Mouse (Mus musculus): ENCODE data around the gene Irf3. TPM values are rescaled to one million over a fixed set of nuclear protein-coding genes. Genes with fewer than 3 reads are reported as not detected.

Irf3 gene
- total RNA-seq, 1 experiment: 45.9 TPM

DNA sequence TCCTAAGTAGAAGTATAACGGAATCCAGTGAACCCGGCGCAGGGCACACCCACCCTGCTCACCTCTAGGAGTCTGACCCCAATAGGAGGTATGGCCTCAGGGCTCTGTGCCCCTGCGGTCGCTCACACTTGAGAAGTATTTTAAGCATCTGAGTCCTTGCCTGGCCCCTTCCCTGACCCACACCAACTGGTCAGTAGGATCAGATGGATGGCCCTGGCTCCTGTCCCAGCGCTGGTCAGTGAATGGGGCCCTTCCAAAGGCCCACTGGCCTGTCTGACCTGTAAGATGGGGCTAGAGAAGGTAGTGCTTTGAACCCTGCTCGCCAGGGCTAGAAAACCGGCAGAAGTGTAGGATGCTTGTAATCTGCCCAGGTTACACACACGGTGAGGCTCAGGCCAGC is 43.4 kb downstream of the Irf3 start:
- H3K9ac ChIP-seq (ENCODE audit: insufficient read depth, low read depth, low read length, poor library complexity, severe bottlenecking): no peak overlapping the region

DNA sequence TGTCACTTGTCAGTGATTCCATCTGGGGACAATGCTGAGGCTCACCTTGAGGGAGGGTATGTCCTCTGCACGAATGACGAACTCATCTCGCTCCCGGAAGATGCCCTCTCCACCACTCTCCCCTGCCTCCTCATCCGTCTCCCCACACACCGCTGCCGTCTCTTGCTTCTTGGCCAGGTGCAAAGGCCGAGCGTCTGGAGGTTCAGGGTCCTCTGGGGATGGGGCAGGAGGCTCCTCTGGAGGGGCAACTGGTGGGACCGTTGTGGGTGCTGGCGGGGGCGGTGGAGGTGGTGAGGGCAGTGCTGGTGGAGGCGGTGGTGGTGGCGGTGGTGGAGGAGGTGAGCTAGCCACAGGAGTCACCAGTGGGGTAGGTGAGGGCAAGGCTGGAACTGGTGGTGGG is 45.9 kb downstream of the Irf3 start:
- no peak overlapping the region for H3K27ac ChIP-seq (ENCODE audit: insufficient read depth, low read depth, low read length, poor library complexity, severe bottlenecking)
- DNase-seq (ENCODE audit: low read depth, low spot score): no peak
- H3K9ac ChIP-seq (ENCODE audit: insufficient read depth, low read depth, low read length, poor library complexity, severe bottlenecking): 0 out of 2 replicates have a peak overlapping the region, but pooled peaks have one; percentile 33
- peak overlapping the region in 1 of 2 experiments; percentile 21; a peak in 1 of 4 replicates for H3K4me3 ChIP-seq (ENCODE audit: insufficient read depth in 1 of 2, low read depth in 1 of 2, low read length in 2 of 2, poor library complexity in 1 of 2, severe bottlenecking in 1 of 2)
- in situ Hi-C loops (cut with MboI; ENCODE audit: low sequenced_read_pairs in 2 of 2, unreplicated experiment in 2 of 2): no loop called here
- peaks cover 4 to 15% of the 10 kb centered on the region in 2 experiments; a peak in 2 of 4 replicates for H3K4me1 ChIP-seq (ENCODE audit: control insufficient read depth in 2 of 2, insufficient read depth in 2 of 2, low read length in 2 of 2, poor library complexity in 1 of 2)
- TF ChIP-seq ZC3H11A (IDR thresholded peaks at IDR 0.05; ENCODE audit: borderline replicate concordance, low read depth, low read length): no peak
- TF ChIP-seq CHD2 (IDR thresholded peaks at IDR 0.05; ENCODE audit: low read depth, low read length): no peak
- TF ChIP-seq HCFC1 (IDR thresholded peaks at IDR 0.05; ENCODE audit: borderline replicate concordance, insufficient read depth, low read length): no peak
- TF ChIP-seq MAFK (IDR thresholded peaks at IDR 0.05; ENCODE audit: insufficient read depth, low read depth, low read length): no peak
- no peak for TF ChIP-seq ZNF384 (IDR thresholded peaks at IDR 0.05; ENCODE audit: low read depth, low read length)
- H3K36me3 ChIP-seq (ENCODE audit: control insufficient read depth, insufficient read depth, low read length, poor library complexity, severe bottlenecking): peaks cover 60% of the 10 kb centered on the region
- H3K9me3 ChIP-seq (ENCODE audit: control insufficient read depth, insufficient read depth, low read depth, low read length): no peaks in the 10 kb centered on the region

More for the DNA sequence above, 43.4 kb downstream of the Irf3 start:
- no peaks in the 10 kb centered on the region for H3K9me3 ChIP-seq (ENCODE audit: control insufficient read depth, insufficient read depth, low read depth, low read length)
- H3K4me1 ChIP-seq (ENCODE audit: control insufficient read depth in 2 of 2, insufficient read depth in 2 of 2, low read length in 2 of 2, poor library complexity in 1 of 2): peaks cover 0 to 2% of the 10 kb centered on the region in 2 experiments; a peak in 1 of 4 replicates
- no peak for TF ChIP-seq ZC3H11A (IDR thresholded peaks at IDR 0.05; ENCODE audit: borderline replicate concordance, low read depth, low read length)
- TF ChIP-seq ZNF384 (IDR thresholded peaks at IDR 0.05; ENCODE audit: low read depth, low read length): no peak
- TF ChIP-seq MAFK (IDR thresholded peaks at IDR 0.05; ENCODE audit: insufficient read depth, low read depth, low read length): no peak
- TF ChIP-seq HCFC1 (IDR thresholded peaks at IDR 0.05; ENCODE audit: borderline replicate concordance, insufficient read depth, low read length): no peak
- no peak for TF ChIP-seq CHD2 (IDR thresholded peaks at IDR 0.05; ENCODE audit: low read depth, low read length)
- peaks cover 45% of the 10 kb centered on the region for H3K36me3 ChIP-seq (ENCODE audit: control insufficient read depth, insufficient read depth, low read length, poor library complexity, severe bottlenecking)
- no peak for DNase-seq (ENCODE audit: low read depth, low spot score)
- H3K4me3 ChIP-seq (ENCODE audit: insufficient read depth in 1 of 2, low read depth in 1 of 2, low read length in 2 of 2, poor library complexity in 1 of 2, severe bottlenecking in 1 of 2): no peak overlapping the region
- no peak overlapping the region for H3K27ac ChIP-seq (ENCODE audit: insufficient read depth, low read depth, low read length, poor library complexity, severe bottlenecking)
- in situ Hi-C loops (cut with MboI; ENCODE audit: low sequenced_read_pairs in 2 of 2, unreplicated experiment in 2 of 2): no loop called here

GRCm38 (mm10) chr7:45045741-45046140 is 48.3 kb downstream of the Irf3 start:
- TF ChIP-seq HCFC1 (IDR thresholded peaks at IDR 0.05; ENCODE audit: borderline replicate concordance, insufficient read depth, low read length): no peak
- no peak for TF ChIP-seq MAFK (IDR thresholded peaks at IDR 0.05; ENCODE audit: insufficient read depth, low read depth, low read length)
- TF ChIP-seq ZC3H11A (IDR thresholded peaks at IDR 0.05; ENCODE audit: borderline replicate concordance, low read depth, low read length): no peak
- in situ Hi-C loops (cut with MboI; ENCODE audit: low sequenced_read_pairs in 2 of 2, unreplicated experiment in 2 of 2): no loop called here
- Histone ChIP-seq H3K36me3 (ENCODE audit: control insufficient read depth, insufficient read depth, low read length, poor library complexity, severe bottlenecking) (peaks cover 66% of the 10 kb centered on the region), H3K27ac (ENCODE audit: insufficient read depth, low read depth, low read length, poor library complexity, severe bottlenecking) (no peak overlapping the region), H3K9ac (ENCODE audit: insufficient read depth, low read depth, low read length, poor library complexity, severe bottlenecking) (no peak overlapping the region), H3K4me1 (ENCODE audit: control insufficient read depth in 2 of 2, insufficient read depth in 2 of 2, low read length in 2 of 2, poor library complexity in 1 of 2) (peaks cover 4 to 29% of the 10 kb centered on the region in 2 experiments; a peak in 3 of 4 replicates), H3K4me3 (ENCODE audit: insufficient read depth in 1 of 2, low read depth in 1 of 2, low read length in 2 of 2, poor library complexity in 1 of 2, severe bottlenecking in 1 of 2) (no peak overlapping the region), H3K9me3 (ENCODE audit: control insufficient read depth, insufficient read depth, low read depth, low read length) (no peaks in the 10 kb centered on the region)
- DNase-seq (ENCODE audit: low read depth, low spot score): no peak

DNA sequence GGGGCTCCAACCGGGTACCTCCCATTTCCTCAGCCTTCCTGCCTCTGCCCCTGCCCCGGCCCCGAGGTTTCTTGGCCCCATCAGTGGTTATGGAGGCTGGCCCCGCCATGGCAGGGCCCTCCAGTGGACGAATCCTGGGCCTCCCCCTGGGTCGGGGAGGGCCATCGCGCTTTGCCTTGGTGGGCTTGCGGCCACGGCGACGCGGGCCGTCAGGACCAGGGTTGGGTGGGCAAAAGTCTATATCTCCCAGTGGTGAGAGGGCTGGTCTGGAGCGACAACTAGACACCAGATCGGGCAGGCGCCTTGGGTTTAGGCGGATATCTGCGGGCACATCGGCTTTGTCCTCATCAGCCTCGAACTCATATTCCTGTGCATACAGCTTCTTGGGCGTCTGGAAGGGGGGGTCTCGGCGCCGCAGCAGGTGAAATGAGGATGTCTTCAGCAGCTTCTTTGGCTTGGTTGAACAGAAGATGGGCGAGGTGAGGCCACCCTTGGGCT is 49.5 kb downstream of the Irf3 start:
- no peaks in the 10 kb centered on the region for H3K9me3 ChIP-seq (ENCODE audit: control insufficient read depth, insufficient read depth, low read depth, low read length)
- H3K4me3 ChIP-seq (ENCODE audit: insufficient read depth in 1 of 2, low read depth in 1 of 2, low read length in 2 of 2, poor library complexity in 1 of 2, severe bottlenecking in 1 of 2): peak overlapping the region; percentile 16 to 53
- DNase-seq (ENCODE audit: low read depth, low spot score): no peak
- peaks cover 62% of the 10 kb centered on the region for H3K36me3 ChIP-seq (ENCODE audit: control insufficient read depth, insufficient read depth, low read length, poor library complexity, severe bottlenecking)
- in situ Hi-C loops (cut with MboI; ENCODE audit: low sequenced_read_pairs in 2 of 2, unreplicated experiment in 2 of 2): no loop called here
- TF ChIP-seq MAFK (IDR thresholded peaks at IDR 0.05; ENCODE audit: insufficient read depth, low read depth, low read length) (no peak), ZNF384 (IDR thresholded peaks at IDR 0.05; ENCODE audit: low read depth, low read length) (no peak), CHD2 (IDR thresholded peaks at IDR 0.05; ENCODE audit: low read depth, low read length) (no peak), ZC3H11A (IDR thresholded peaks at IDR 0.05; ENCODE audit: borderline replicate concordance, low read depth, low read length) (no peak), HCFC1 (IDR thresholded peaks at IDR 0.05; ENCODE audit: borderline replicate concordance, insufficient read depth, low read length) (no peak)
- H3K9ac ChIP-seq (ENCODE audit: insufficient read depth, low read depth, low read length, poor library complexity, severe bottlenecking): peak overlapping the region; percentile 19
- H3K4me1 ChIP-seq (ENCODE audit: control insufficient read depth in 2 of 2, insufficient read depth in 2 of 2, low read length in 2 of 2, poor library complexity in 1 of 2): peaks cover 4 to 29% of the 10 kb centered on the region in 2 experiments; a peak in 3 of 4 replicates
- H3K27ac ChIP-seq (ENCODE audit: insufficient read depth, low read depth, low read length, poor library complexity, severe bottlenecking): no peak overlapping the region
